Mouse (Mus musculus) CH12.LX (cell line): ENCODE results near the gene Glo1.

Experiments used
- EP300 ChIP-seq: IDR thresholded peaks from 2 replicates; pipeline ENCODE4 v1.6.1; 2011; ENCODE audit warnings: low read length, improper control_type of control experiment
- MYC ChIP-seq: IDR thresholded peaks from 2 replicates; pipeline ENCODE4 v1.6.1; 2011; ENCODE audit warnings: low read depth, mild to moderate bottlenecking, improper control_type of control experiment, low read length
- POLR2AphosphoS2 ChIP-seq: IDR thresholded peaks from 2 replicates; pipeline ENCODE4 v1.6.1; 2011; ENCODE audit warnings: low read depth, low read length, improper control_type of control experiment

DNA sequence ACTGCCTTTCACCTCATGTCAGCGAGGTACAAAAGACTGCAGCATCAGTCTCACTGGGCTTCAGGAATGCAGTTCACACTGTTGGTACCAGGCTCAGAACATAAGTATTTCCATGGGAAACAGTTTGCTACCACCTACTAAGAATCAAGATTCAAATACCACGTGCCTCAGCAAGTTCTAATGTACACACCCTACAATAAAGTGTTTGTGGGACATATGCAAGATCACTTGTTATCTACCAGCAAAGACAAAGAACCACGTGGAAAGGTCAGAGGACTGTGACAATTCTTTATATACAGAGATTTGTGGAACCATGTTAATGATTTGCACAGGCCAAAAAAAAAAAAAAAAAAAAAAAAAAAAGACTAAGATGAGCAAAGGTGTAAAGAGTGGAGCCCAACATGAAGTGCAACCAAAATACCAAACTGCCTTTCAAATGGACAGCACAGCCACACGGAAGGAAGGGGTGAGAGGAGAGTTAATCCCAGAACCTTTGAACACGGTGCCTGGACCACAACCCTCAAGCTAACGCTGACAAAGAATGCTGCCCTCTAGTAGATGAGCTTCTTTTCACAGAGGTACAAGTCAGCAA, 63.1 kb downstream of the Glo1 start:
- TF ChIP-seq EP300 (no peak), POLR2AphosphoS2 (no peak), MYC (no peak)
